10 mouse cellular contexts compared by ENCODE assay signal in genomic region chr17:13914531-13914930, GRCm38 (mm10). TPM values are rescaled to one million over a fixed set of nuclear protein-coding genes. Genes with fewer than 3 reads are reported as not detected.
A peak's percentile ranks its signal among the peaks of the same experiment; 100 is the strongest.
DNase-seq lines count a peak whose midpoint lies in the region; ATAC-seq lines count a peak whose summit lies in the region.
"Had no signal": no experiment of that assay in that cellular context is flagged by ENCODE, and none has a peak within 500 bp of the region (broad histone marks: within the 10 kb centered on the region; RNA-seq: fewer than 3 reads in every experiment).

No protein-coding gene starts in this region.

- WGBS in limb, embryonic 12.5 days, result 34% methylated on average over 4 of the region's 4 CpGs
- WGBS in stomach, embryonic 16.5 days, result 50% methylated on average over 4 of the region's 4 CpGs

- H3K9ac ChIP-seq in limb, embryonic 12.5 days (replicated peaks), result no peak overlapping the region
- H3K9ac ChIP-seq in stomach, embryonic 16.5 days (ENCODE audit: low read length), result no peak overlapping the region
- H3K9ac ChIP-seq: hindbrain, embryonic 15.5 days; midbrain, embryonic 13.5 days had no signal

- H3K4me3 ChIP-seq in limb, embryonic 12.5 days (replicated peaks), result no peak overlapping the region
- no peak overlapping the region for H3K4me3 ChIP-seq in stomach, embryonic 16.5 days (replicated peaks; ENCODE audit: low read length)
- H3K4me3 ChIP-seq: hindbrain, embryonic 15.5 days; midbrain, embryonic 13.5 days had no signal

- peaks cover 7% of the 10 kb centered on the region; the same call in 1 of the 2 replicates for H3K4me1 ChIP-seq in limb, embryonic 12.5 days (replicated peaks)
- H3K4me1 ChIP-seq in stomach, embryonic 16.5 days (ENCODE audit: control insufficient read depth, insufficient read depth, low read length), result no peaks in the 10 kb centered on the region
- H3K4me1 ChIP-seq: hindbrain, embryonic 15.5 days; midbrain, embryonic 13.5 days had no signal

- ATAC-seq in limb, embryonic 12.5 days (ENCODE audit: insufficient number of reproducible peaks, insufficient read depth, low FRiP score, low TSS enrichment, low read depth), result peak; percentile 65
- peak; percentile 67; the same call in 1 of the 2 replicates for ATAC-seq in stomach, embryonic 16.5 days (ENCODE audit: insufficient read depth, low FRiP score)
- ATAC-seq: midbrain, embryonic 13.5 days had no signal

- H3K36me3 ChIP-seq in limb, embryonic 12.5 days, result no peaks in the 10 kb centered on the region
- H3K36me3 ChIP-seq in stomach, embryonic 16.5 days (ENCODE audit: control insufficient read depth, insufficient read depth, low read length), result no peaks in the 10 kb centered on the region
- H3K36me3 ChIP-seq: hindbrain, embryonic 15.5 days; midbrain, embryonic 13.5 days had no signal

- no peaks in the 10 kb centered on the region for H3K9me3 ChIP-seq in limb, embryonic 12.5 days
- H3K9me3 ChIP-seq in stomach, embryonic 16.5 days (replicated peaks; ENCODE audit: control insufficient read depth, low read length), result no peaks in the 10 kb centered on the region
- H3K9me3 ChIP-seq: hindbrain, embryonic 15.5 days; midbrain, embryonic 13.5 days had no signal

- peak; percentile 48 for DNase-seq in kidney, adult 11 months
- no peak for DNase-seq in kidney, adult 18-20 months
- peak; percentile 38 to 46 for DNase-seq in heart, postnatal 14 days
- no peak for DNase-seq in cerebellum, adult 18-20 months
- no peak for DNase-seq in ovary, postnatal 14 days (ENCODE audit: low spot score)
- DNase-seq: cerebellum, adult 8-10 months had no signal

- no peaks in the 10 kb centered on the region for H3K27me3 ChIP-seq in limb, embryonic 12.5 days
- no peaks in the 10 kb centered on the region for H3K27me3 ChIP-seq in stomach, embryonic 16.5 days (ENCODE audit: control insufficient read depth, insufficient read depth, low read length)
- H3K27me3 ChIP-seq: hindbrain, embryonic 15.5 days; midbrain, embryonic 13.5 days had no signal

- no peak overlapping the region for H3K27ac ChIP-seq in limb, embryonic 12.5 days
- peak overlapping the region; percentile 25; the same call in 1 of the 2 replicates for H3K27ac ChIP-seq in stomach, embryonic 16.5 days (ENCODE audit: low read length)
- H3K27ac ChIP-seq: hindbrain, embryonic 15.5 days; midbrain, embryonic 13.5 days had no signal

- H3K4me2 ChIP-seq in limb, embryonic 12.5 days, result no peak overlapping the region
- no peak overlapping the region for H3K4me2 ChIP-seq in stomach, embryonic 16.5 days (ENCODE audit: low read depth, low read length)
- H3K4me2 ChIP-seq: hindbrain, embryonic 15.5 days; midbrain, embryonic 13.5 days had no signal

- intact Hi-C loops in heart, postnatal 14 days (cut with DNase I), result no loop called here

RNA-seq across cellular contexts. Expression of gene Gm7168, which starts 33.6 kb away (rescaled TPM):
- total RNA-seq in heart, postnatal 14 days (2021), result not detected
- not detected in 2 replicates for polyA plus RNA-seq in limb, embryonic 12.5 days (2016; fragmentation: Nextera tagmentation; extraction: Ambion mirVana)
- not detected in 2 replicates for polyA plus RNA-seq in stomach, embryonic 16.5 days (2015; fragmentation: Nextera tagmentation; extraction: Ambion mirVana)
- polyA plus RNA-seq: hindbrain, embryonic 15.5 days; midbrain, embryonic 13.5 days had no signal

Comparison
In these comparisons a context has a peak if more than half of its experiments do, and no peak if none do; other contexts are left out.
1. DNase-seq: peak in kidney, adult 11 months (single experiment) and heart, postnatal 14 days (2 of 2); none in kidney, adult 18-20 months (single experiment), cerebellum, adult 18-20 months (0 of 2) and ovary, postnatal 14 days (single experiment).